Mouse (Mus musculus): ENCODE results near the gene Mrps7.

DNA sequence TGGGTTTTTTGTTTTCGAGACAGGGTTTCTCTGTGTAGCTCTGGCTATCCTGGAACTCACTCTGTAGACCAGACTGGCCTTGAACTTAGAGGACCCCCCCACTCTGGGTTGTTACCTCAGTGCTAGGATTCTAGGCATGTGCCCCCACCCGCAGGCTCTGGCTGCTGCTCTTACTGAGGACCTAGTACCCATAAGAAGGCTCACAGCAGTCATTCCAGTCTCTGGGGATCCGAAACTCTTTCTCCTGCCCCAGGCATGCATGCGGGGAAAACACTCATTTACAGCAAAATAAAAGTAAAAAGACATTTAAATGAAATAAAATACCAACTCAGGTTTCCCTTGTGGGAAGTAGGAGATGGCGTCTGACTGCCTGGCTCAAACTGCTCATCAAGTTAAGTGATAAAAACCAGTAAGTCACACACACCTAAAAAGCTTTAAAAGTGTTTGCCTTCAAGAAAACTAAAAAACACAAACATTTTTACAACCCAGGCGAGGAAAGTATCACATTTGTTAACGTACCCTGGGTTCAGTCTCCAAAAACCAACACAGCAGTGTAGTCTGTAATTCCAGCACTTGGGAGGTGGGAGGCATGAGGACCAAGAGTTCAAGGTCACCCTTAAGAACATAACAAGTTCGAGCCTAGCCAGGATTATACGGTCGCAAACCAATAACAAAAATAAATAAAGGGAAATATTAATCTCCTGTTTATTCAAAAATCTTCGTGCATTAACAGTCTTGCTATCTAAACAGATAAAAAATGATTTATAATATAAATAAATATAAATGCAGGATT lies 23.3 kb downstream of the Mrps7 start:
- TF ChIP-seq CTCF (IDR thresholded peaks at IDR 0.05; ENCODE audit: extremely low read depth, insufficient read length, insufficient replicate concordance, low read depth, low read length) (no peak), POLR2A (IDR thresholded peaks at IDR 0.05; ENCODE audit: low read depth, low read length) (no peak)

All from small intestine, adult 2 months (tissue).